Mouse (Mus musculus): ENCODE measurements around the gene Tmem219.

Tmem219 gene

DNA sequence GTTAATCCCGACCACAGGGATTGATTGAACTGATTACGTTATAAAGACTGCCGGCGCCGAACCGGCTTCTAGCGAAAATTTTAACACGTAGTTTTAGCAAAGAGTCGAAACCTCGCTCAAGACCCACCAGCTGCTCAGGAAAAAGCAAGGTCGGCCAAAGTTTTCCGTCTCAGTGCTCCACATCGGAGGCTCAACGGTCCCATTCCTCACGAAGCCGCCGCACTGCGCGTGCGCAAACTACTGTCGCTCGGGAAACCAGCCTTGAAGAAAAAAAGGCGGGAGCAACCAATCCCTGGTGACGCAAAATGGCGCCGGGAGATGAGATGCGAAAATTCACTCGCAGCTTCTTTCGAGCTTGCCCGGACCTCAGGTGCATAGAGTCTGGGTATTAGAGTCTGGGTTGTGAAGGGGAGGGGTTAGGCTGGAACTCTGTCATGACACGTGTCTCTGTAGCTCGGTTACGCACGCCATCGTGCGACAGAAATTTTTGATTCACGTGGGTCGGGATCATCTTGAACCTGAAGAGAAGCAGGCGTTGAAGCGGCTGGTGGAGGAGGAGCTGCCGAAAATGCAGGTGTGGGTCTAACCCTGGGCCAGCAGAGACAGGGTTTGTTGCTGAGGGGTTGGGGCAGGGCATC, 60.5 kb downstream of the Tmem219 start, which contains the start of gene Ino80e:
Gene Ino80e (minus strand): TSS at position 231 of the 638 bp plus-strand sequence.
- DNase-seq (ENCODE audit: low spot score) = peak; percentile 91

DNA sequence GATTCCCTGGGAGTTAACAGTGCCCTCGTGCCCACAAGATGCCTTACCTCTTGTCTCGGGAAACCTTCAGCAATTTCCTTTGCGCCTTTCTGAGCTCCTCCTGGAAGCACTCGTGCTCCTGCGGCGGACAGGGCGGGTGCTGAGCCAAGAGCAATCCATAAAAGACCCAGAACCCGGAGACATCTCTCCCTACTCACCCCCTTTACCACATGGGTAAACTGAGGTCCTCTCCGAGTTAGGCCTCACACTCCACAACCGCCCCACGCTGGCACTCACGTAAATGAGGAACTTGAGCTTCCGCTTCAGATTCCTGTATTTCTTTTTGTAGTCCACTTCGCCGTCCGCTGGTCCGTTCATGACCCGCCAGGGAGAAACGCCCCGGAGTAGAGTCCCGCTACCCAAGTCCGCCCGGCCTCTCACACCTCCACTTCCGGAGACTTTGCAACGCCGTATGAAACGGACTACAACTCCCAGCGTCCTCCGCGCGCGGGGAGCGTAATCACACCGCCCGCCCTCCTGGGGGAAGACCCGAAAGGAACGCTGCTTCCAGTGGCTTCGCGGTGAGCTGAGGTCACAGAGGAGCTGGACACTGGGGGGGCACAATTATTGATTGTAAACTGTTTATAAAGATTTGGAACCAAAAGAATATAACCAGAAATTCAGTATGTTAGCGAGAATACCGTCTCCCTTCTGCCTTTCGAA, 61.1 kb downstream of the Tmem219 start, which contains the start of gene Hirip3:
Gene Hirip3 (plus strand): TSS at position 544 of the 702 bp plus-strand sequence.
- DNase-seq (ENCODE audit: low spot score) = peak; percentile 91

DNA sequence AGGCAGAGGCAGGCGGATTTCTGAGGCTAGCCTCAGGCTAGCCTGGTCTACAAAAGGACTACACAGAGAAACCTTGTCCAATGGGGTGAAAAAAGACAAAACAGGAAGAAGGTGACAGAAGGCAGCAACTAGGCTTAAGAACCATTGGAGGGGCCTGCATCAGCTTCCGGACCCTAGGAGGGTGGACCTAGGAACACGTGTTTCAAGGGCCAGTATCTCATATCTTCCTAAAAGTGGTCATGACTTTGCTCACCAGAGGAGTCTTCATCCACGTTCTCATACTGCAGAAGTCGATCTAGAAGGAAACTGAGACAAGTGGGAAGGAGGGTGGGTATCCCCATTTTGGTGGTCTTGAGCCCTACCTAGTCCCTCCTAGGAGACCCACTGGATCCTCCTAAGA, 61.7 kb downstream of the Tmem219 start:
- no peak for DNase-seq (ENCODE audit: low spot score)

DNA sequence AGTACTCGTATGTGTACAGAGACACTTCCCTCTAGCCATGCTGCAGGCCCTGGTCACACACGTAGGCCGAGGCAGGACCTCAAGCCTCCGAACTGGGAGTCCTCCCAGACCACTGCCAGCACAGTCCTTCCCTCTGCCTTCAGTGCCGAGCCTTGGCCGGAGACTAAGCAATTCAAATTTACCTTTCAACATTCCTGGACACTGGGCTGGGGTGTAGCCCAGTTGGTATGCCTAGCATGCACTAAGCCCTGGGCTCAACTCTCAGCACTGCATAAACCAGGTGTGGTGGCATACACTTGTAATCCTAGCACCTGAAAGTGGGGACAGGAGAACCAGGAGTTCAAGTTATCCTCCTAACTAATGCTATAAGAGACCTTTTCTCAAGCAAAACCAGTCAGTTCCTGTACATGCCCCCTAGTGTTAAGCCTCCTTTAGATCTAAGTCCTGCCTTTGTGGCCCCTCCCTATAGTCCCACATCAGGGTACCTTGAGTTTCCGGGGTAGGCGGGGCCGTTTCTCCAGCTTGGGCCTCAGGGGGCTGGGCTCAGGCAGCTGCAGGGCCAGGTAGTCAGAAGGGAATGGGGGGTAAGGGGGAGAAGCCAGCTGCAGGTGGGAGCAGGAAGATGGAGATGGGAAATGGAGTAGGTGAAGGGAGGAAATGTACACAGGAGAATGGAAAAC, 65.8 kb downstream of the Tmem219 start:
- no peak for DNase-seq (ENCODE audit: low spot score)

DNA sequence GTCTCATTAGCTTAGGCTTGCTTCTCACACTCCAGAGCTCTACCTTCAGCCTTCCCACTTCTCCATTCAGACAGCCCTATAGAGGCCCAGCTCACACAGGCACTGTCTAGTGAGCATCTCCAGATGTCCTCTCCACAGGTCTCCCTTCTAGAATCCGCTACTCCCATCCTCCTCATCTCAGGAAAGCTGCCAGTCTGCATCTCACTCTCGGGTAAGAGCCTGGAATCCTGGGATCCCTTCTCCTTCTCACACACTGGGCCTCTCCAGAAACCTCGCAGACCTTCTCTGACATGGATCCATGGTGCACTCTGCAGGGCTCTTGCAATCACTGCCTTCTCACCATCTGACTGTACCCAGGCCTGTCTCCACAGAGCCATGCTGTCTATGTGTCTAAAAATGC, 67.1 kb downstream of the Tmem219 start:
- DNase-seq (ENCODE audit: low spot score) = no peak

DNA sequence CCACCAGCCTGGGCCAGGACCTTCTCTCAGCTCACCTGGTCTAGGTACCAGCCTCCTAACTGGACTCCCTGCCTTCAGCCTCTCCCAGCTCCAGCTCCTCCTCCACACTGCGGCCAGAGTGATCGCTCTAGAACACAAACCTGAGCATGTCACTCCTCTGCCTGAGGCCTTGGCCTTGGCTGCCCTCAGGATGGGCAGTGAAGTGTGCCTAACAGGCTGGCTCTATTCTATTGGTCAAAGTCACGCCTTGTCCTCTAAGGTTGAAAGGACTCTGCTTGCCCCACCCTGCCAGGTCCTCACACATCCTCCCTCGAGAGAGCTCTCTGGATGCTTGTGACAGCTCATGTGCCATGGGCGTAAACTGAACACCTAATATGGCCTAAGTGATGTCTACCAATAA, 69.3 kb downstream of the Tmem219 start:
- DNase-seq (ENCODE audit: low spot score) = no peak

DNA sequence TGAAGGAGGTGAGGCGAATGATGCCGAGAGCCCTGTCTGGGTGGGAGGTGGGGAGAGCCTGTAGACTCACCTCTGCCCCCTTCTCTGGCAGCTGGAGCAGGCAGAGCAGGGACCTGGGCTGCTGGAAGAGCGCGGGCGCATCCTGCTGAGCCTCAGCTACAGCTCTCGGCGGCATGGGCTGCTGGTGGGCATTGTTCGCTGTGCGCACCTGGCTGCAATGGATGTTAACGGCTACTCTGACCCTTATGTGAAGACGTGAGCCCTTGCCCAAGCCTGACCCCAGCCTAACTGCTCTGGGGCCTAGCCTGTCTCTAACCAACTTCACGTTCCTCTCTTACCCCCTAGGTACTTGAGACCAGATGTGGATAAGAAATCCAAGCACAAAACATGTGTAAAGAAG, 71.5 kb downstream of the Tmem219 start:
- DNase-seq (ENCODE audit: low spot score) = no peak

DNA sequence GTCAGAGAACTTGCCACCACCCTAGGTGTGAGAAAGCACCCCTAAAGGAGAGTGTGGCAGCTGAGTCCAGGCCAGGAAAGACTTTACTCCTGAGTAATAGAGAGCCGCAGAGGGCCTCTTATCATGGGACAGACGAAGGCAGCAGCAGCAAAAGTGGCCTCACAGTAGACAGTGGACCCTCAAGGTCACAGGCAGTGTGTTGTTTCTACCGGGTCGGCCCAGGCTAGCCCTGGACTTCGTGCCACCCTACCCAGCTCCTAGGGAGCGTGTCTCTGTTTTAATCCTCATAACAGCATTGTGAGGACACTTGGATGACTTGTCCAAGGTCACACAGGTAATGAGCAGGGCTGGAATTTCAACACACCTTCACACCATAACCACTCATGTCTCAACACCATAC, 72.6 kb downstream of the Tmem219 start:
- no peak for DNase-seq (ENCODE audit: low spot score)

DNA sequence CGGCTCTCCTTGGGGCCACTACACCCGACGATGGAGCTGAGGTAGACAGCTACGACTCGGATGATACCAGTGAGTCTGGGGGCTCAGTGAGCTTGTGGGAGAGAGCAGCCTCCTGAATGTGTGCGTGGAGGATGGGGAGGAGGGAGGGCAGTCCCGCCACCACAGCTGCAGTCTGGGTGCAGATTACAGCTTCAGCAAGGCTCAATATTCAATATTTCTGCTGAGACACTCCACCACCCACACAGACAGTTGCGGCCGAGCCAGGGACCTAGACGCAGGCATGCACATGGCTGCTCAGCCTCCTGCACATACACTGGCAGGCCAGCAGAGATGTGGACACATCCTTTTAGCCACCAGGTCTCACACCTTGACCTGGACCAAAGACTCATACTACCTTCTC, 73.9 kb downstream of the Tmem219 start:
- no peak for DNase-seq (ENCODE audit: low spot score)

DNA sequence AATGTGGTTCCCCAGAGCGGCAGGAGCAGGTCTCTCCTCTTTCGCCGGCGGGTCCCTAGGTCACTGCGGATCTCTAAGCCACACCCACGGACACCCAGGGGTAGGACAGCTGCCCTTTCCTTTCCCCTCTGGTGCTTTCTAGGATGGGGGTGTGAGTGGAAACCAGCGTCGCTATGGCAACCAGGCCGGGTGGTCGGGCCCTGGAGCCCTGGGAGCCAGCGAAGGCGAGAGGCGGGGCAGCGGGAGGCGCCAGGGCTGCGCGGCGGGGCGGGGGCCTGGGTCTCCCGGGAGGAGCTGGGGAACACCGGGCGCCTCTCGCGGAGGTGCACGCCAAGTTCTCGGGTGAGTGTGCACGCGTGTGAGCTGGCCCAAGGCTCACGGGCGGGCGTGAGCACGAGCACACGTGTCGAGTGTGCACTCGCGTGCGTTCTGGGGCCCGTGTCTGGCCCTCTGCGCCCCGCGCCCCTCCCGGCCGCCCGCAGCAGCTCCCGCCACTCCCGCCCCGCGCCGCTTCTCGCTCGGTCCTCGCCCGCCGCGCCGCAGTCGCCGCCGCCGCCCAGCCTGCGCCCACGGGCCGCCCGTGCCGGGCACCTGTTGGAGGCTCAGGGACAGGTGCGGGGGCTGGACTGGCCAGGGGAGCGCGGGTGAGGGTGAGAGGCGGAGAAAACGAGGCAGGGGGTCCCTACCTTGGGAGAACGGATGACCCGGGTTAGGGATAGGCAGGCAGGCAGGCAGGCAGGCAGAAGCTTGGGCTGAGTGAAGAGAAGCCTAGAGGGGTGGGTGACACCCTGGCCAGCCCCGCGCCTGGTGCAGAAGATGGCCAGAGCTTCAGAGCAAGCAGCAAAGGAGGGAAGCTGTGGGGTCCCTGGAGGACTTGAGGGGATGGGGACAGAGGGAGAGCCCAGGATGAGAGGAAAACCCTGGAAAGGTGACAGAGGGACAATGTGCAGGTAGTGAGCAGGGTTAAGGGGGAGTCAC, 75.0 kb downstream of the Tmem219 start:
- DNase-seq (ENCODE audit: low spot score) = no peak

DNA sequence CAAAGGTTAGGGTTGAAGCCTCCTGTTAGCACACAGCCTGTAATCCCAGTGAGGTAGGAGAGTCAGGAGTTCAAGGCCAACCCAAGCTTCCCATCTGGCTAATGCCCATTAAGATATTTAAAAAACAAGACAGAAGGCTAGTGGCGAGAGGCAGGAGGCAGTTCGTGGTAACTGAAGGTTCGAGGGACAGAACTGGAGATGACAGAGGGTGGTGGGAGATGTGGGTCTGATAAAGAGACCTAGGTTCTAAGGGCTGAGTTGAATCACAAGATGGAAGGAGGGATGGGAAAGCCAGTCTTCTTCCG, 75.6 kb downstream of the Tmem219 start, which contains the start of gene Doc2a:
Gene Doc2a (plus strand): TSS at position 301 of the 305 bp plus-strand sequence.
- no peak for DNase-seq (ENCODE audit: low spot score)

DNA sequence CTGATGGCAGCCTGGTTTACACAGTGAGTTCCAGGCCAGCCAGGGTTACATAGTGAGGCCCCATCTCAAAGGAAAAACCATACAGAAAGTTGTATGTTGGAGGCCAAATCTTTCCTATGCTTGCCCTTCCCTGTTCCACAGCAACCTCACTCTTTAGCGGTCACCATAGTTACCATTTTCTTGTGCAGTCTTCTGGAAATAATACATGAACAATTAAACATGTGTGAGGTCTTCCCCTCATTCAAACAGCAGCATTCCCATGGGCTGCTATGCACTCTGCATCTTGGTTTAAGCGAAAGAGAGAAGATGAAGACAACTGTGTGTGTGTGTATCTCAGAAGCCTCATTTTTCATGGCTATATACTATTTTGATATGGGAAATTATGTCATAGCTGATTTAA, 77.2 kb downstream of the Tmem219 start:
- no peak for DNase-seq (ENCODE audit: low spot score)

DNA sequence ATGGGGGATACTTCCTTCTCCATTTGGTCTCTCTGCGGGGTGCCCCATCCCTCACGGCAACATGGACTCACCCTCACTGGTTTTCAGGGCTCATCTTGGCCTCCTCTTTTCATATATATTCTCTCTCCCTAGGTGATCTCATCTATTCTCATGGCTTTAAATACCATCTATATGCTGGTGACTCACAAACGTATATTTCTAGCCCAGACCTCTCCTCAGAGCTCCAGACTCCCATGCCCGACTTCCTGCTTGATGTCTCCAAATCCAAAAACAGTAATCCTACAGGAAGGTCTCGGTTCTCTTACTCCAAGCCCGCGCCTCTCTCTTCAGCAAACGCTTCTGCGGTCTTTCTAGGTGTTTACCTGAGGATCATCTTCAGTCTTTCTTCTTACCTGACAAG, 79.4 kb downstream of the Tmem219 start:
- no peak for DNase-seq (ENCODE audit: low spot score)

Measured in ovary, postnatal 14 days (tissue).